Mouse (Mus musculus): Measurements from ENCODE around the gene Spata22. TPM values are rescaled to one million over a fixed set of nuclear protein-coding genes. Genes with fewer than 3 reads are reported as not detected.
A peak's percentile ranks its signal among the peaks of the same experiment; 100 is the strongest.
"Not testable (repeated sequence)": the region's sequence is repeated elsewhere in the genome, so short reads cannot be mapped to it uniquely, and the experiment has no call there.

The Spata22 gene
- polyA plus RNA-seq (2016; fragmentation: Nextera tagmentation; extraction: Ambion mirVana), result not detected in 2 replicates

DNA sequence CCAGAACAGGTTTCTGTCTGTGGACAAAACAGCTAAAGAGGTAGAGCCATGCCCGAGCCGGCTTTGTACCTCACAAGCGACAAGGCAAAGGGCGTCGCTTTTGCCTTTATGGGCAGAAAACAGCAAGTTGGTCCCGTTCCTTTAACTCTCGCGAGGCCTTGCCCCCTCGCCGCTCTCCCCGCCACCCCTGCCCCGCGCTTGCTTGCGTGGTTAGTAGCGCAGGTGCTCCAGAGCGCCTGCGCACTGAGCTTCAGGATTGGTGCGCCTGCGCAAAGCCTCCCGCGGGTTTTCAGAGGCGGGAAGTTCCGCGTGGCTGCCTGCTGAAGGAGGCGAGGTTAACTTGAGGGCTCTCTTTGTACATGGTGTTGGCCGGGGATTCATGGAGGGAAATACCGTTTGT is at the start of gene Spata22, which contains the start of the genes Aspa and Gm49340:
TSS of gene Spata22 (plus strand) at position 300 of the 400 bp plus-strand sequence.
TSS of gene Aspa (minus strand) at position 155 of the 400 bp plus-strand sequence.
TSS of gene Gm49340 (plus strand) at position 300 of the 400 bp plus-strand sequence.
- Histone ChIP-seq H3K4me1 (no peaks in the 10 kb centered on the region), H3K27ac (replicated peaks) (no peak within 1 kb of the TSS), H3K36me3 (no peaks in the 10 kb centered on the region), H3K4me3 (no peak within 1 kb of the TSS), H3K9me3 (replicated peaks) (peaks cover 9% of the 10 kb centered on the region; the same call in 1 of the 2 replicates), H3K27me3 (ENCODE audit: low read depth, poor library complexity, severe bottlenecking) (no peaks in the 10 kb centered on the region)
- no peak for DNase-seq (ENCODE audit: low spot score)
- WGBS, result 81% methylated on average over 27 of the region's 27 CpGs

DNA sequence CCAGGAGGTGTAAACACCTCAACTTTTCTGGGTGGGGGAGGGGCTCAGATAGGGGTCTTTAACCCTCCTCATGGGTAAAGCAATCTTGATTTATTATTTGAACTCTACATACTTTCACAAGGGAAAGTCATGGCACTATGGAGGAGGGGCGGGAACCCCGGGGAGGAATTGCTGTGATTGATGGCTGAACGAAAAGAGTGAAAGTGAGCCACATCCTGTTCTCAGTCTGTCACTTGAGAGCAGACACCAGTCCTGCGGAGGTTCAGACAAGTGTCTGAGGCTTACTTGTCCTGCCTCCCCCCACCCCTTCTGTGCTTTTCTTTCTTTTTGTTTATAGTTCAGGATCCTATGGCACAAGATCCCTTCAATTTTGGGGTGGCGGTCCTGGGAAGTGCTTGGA is 48.8 kb upstream of the Spata22 start:
- H3K4me1 ChIP-seq, result peaks cover 11% of the 10 kb centered on the region
- no peaks in the 10 kb centered on the region for H3K9me3 ChIP-seq (replicated peaks)
- H3K27ac ChIP-seq (replicated peaks), result no peak overlapping the region
- no peak for DNase-seq (ENCODE audit: low spot score)
- 89% methylated on average over 5 of the region's 5 CpGs for WGBS
- H3K27me3 ChIP-seq (ENCODE audit: low read depth, poor library complexity, severe bottlenecking), result no peaks in the 10 kb centered on the region
- H3K4me3 ChIP-seq, result no peak overlapping the region
- no peaks in the 10 kb centered on the region for H3K36me3 ChIP-seq

DNA sequence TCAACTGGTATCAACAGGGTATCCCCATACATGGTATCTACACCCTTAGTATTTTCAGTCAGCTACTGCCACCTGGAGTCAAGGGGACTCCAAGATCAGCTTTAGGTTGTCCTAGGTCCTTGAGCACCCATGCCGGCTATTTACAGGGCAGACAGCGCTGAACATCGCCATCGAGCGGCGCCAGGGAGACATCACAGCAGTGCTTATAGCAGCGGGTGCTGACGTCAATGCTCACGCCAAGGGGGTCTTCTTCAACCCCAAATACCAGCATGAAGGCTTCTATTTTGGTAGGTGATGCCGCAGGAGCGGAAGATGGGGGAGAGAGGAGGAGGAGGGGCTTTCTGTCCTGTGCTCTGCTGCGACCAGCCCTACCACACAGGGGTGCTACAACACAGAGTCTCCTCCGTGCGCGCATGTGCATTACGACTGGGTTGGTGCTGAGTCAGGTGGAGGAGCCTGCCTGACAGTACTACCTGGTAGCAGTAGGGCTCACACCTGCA is 48.0 kb upstream of the Spata22 start:
- WGBS, result 3% methylated on average over 16 of the region's 16 CpGs
- Histone ChIP-seq H3K27ac (replicated peaks) (peak overlapping the region; percentile 42; the same call in 1 of the 2 replicates), H3K4me1 (peaks cover 11% of the 10 kb centered on the region), H3K9me3 (replicated peaks) (no peaks in the 10 kb centered on the region), H3K4me3 (peak overlapping the region; percentile 50), H3K36me3 (no peaks in the 10 kb centered on the region), H3K27me3 (ENCODE audit: low read depth, poor library complexity, severe bottlenecking) (no peaks in the 10 kb centered on the region)
- peak; percentile 49 for DNase-seq (ENCODE audit: low spot score)

DNA sequence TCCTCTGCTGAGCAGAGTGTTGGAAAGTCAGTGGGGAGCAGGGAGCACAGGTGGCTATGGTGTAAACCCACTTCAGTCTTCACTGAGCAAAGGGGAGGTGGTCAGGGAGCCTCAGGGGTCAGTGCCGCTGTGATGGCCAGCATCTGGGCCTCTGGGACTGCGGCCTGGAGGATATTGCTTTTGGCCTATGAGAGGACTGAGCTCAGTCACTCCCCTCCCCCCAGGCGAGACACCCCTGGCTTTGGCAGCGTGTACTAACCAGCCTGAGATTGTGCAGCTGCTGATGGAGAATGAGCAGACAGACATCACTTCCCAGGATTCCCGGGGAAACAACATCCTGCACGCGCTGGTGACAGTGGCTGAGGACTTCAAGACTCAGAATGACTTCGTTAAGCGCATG is 46.2 kb upstream of the Spata22 start:
- Histone ChIP-seq H3K27ac (replicated peaks) (no peak overlapping the region), H3K9me3 (replicated peaks) (no peaks in the 10 kb centered on the region), H3K4me1 (peaks cover 11% of the 10 kb centered on the region), H3K27me3 (ENCODE audit: low read depth, poor library complexity, severe bottlenecking) (no peaks in the 10 kb centered on the region), H3K36me3 (no peaks in the 10 kb centered on the region), H3K4me3 (no peak overlapping the region)
- no peak for DNase-seq (ENCODE audit: low spot score)
- 80% methylated on average over 9 of the region's 9 CpGs for WGBS

DNA sequence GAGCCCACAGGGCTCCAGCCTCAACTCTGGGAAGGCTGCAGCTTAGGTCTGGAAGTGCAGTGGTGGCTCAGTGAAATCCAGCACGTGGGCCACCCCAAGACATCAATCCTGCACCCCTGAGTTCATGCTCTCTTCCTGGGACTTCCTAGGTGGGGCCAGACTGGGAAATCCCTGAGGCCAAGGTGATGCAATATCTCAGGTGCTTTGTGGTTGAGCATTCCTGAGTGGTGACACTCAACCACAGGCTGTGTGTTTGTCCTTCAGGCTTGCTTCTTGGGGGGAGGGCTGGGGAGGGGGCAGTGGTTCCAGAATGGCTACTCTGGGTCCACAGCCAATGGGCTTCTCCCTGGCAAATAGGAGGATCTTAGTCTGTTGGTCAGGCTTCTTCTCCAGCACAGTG is 45.6 kb upstream of the Spata22 start:
- Histone ChIP-seq H3K36me3 (no peaks in the 10 kb centered on the region), H3K27me3 (ENCODE audit: low read depth, poor library complexity, severe bottlenecking) (no peaks in the 10 kb centered on the region), H3K4me1 (peaks cover 11% of the 10 kb centered on the region), H3K4me3 (no peak overlapping the region), H3K9me3 (replicated peaks) (no peaks in the 10 kb centered on the region), H3K27ac (replicated peaks) (no peak overlapping the region)
- WGBS, result 62% methylated on average over 1 of the region's 1 CpGs
- no peak for DNase-seq (ENCODE audit: low spot score)

DNA sequence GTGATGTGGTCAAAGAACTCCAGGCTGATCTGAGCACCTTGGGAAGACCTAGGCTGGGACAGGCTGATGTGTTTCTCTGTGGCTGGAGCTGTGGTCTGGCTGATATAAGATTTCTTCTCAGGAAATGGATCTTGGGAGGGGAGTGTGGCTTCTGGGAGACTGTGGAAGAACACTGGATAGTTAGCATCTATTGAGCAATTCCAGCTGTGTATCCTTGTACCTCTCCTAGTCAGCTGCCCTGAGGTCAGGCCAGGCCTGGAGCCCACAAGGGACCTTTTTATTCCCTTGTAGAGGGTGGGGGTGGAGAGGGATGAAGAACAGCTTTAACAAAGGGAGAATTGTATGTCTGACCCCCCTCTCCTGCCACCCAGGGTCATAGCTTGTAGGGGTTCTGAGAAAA is 45.2 kb upstream of the Spata22 start:
- H3K4me1 ChIP-seq, result peaks cover 11% of the 10 kb centered on the region
- H3K27ac ChIP-seq (replicated peaks), result no peak overlapping the region
- no peaks in the 10 kb centered on the region for H3K36me3 ChIP-seq
- no peaks in the 10 kb centered on the region for H3K9me3 ChIP-seq (replicated peaks)
- DNase-seq (ENCODE audit: low spot score), result no peak
- H3K4me3 ChIP-seq, result no peak overlapping the region
- no peaks in the 10 kb centered on the region for H3K27me3 ChIP-seq (ENCODE audit: low read depth, poor library complexity, severe bottlenecking)

DNA sequence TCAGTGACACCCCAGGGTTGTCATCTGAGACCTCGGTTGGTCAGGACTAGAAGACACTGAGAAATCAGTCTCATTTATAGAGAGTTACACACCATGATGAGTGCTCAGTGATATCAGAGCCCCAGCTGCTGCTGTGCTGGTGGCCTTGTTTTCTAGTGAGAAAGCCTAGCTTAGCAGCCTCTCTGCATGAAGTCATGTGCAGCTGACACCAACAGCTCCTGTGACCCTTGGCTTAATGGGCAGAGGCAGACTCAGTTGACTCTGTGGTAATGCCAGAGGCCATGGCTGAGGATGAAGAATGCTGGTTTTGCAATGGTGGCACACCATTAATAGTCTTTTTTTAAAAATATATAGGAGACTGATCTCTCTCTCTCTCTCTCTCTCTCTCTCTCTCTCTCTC is 39.9 kb upstream of the Spata22 start:
- Histone ChIP-seq H3K27me3 (ENCODE audit: low read depth, poor library complexity, severe bottlenecking) (no peaks in the 10 kb centered on the region), H3K27ac (replicated peaks) (no peak overlapping the region), H3K9me3 (replicated peaks) (no peaks in the 10 kb centered on the region), H3K36me3 (no peaks in the 10 kb centered on the region), H3K4me1 (no peaks in the 10 kb centered on the region), H3K4me3 (no peak overlapping the region)
- 90% methylated on average over 1 of the region's 1 CpGs for WGBS
- no peak for DNase-seq (ENCODE audit: low spot score)

DNA sequence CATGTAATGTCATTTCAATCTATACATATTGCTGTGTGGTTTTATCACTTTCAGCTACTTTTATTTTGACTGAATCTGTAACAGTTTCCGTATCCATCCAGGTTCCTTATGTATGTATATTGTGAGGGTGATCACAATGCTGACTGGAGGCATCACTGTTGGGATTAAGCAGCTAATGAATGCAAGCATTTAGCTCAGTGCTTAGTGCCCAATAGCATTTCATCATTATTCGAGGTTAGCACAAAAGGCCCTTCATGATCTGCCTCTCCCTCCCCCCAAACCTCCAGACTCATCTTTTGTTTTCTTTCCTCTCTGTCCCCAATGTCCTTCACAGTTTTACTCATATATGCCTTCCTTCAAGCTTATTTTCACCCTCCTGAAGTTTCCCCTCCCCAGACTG is 26.4 kb upstream of the Spata22 start:
- no peaks in the 10 kb centered on the region for H3K27me3 ChIP-seq (ENCODE audit: low read depth, poor library complexity, severe bottlenecking)
- no peaks in the 10 kb centered on the region for H3K36me3 ChIP-seq
- DNase-seq (ENCODE audit: low spot score), result no peak
- no peak overlapping the region for H3K4me3 ChIP-seq
- no peaks in the 10 kb centered on the region for H3K9me3 ChIP-seq (replicated peaks)
- peaks cover 10% of the 10 kb centered on the region for H3K4me1 ChIP-seq
- H3K27ac ChIP-seq (replicated peaks), result peak overlapping the region; percentile 39
- WGBS, result 36% methylated on average over 2 of the region's 2 CpGs

DNA sequence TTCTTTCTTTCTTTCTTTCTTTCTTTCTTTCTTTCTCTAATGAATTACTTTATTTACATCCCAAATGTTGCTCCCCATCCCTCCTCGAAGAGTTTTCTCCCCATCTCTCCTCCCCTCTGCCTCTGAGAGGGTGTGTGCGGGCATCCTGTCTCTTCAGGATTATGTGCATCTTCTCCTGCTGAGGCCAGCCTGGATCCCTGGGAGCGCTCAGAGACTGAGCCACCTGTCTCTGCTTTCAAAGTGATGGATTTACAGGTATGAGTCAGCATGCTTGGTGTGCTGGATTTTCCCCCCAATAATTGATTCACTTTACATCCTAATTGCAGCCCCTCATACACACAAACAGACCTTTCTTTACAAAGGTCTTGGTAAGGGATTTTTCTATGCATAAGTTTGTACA is 13.6 kb upstream of the Spata22 start:
- Histone ChIP-seq H3K27ac (replicated peaks) (no peak overlapping the region), H3K9me3 (replicated peaks) (no peaks in the 10 kb centered on the region), H3K36me3 (no peaks in the 10 kb centered on the region), H3K4me3 (no peak overlapping the region), H3K27me3 (ENCODE audit: low read depth, poor library complexity, severe bottlenecking) (no peaks in the 10 kb centered on the region), H3K4me1 (no peaks in the 10 kb centered on the region)
- 35% methylated on average over 3 of the region's 3 CpGs for WGBS
- DNase-seq (ENCODE audit: low spot score), result no peak

DNA sequence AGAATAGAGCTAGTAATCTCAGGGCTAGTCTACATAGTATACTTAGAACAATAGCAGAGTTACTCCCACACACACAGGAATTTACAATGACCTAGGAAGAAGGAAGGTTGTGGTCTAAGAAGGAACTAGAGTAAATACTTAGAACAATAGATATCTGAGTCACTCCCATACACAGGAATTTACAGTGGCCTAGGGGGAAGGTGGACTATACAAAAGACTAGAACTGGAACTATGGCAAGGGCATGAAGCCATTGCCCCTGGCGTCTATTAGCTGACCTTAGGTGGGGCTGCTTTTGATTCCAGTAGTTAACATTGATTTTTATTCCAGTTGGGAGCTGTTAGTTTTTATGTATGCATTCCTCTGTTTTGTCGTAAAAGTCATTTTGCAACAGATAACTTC is 11.0 kb upstream of the Spata22 start:
- not testable (repeated sequence) for H3K9me3 ChIP-seq (replicated peaks); H3K4me1 ChIP-seq; H3K27me3 ChIP-seq (ENCODE audit: low read depth, poor library complexity, severe bottlenecking); H3K4me3 ChIP-seq; DNase-seq (ENCODE audit: low spot score); H3K36me3 ChIP-seq; H3K27ac ChIP-seq (replicated peaks)
- WGBS, result 85% methylated on average over 2 of the region's 2 CpGs

DNA sequence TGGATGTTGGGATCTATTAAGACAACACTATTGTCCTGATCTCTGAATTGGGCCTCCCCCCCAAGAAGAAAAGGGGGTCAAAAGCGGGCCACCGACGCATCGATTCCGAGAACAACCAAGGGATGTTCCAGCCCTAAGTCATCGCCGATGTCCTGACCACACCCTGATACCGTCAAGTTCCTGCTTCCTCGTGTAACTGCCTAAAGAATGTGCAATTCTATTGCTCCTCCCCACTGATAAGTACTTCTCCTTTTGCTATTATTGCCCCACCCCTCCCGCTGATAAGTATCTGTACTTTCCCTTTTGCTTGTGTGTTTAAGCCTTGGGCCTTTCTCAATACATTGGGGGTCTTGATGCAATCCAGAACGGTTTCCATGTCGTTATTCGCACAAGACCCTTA is 8.5 kb upstream of the Spata22 start:
- H3K27me3 ChIP-seq (ENCODE audit: low read depth, poor library complexity, severe bottlenecking); H3K36me3 ChIP-seq; DNase-seq (ENCODE audit: low spot score); H3K27ac ChIP-seq (replicated peaks); H3K9me3 ChIP-seq (replicated peaks); H3K4me1 ChIP-seq; H3K4me3 ChIP-seq: not testable (repeated sequence)
- WGBS, result 93% methylated on average over 13 of the region's 13 CpGs

DNA sequence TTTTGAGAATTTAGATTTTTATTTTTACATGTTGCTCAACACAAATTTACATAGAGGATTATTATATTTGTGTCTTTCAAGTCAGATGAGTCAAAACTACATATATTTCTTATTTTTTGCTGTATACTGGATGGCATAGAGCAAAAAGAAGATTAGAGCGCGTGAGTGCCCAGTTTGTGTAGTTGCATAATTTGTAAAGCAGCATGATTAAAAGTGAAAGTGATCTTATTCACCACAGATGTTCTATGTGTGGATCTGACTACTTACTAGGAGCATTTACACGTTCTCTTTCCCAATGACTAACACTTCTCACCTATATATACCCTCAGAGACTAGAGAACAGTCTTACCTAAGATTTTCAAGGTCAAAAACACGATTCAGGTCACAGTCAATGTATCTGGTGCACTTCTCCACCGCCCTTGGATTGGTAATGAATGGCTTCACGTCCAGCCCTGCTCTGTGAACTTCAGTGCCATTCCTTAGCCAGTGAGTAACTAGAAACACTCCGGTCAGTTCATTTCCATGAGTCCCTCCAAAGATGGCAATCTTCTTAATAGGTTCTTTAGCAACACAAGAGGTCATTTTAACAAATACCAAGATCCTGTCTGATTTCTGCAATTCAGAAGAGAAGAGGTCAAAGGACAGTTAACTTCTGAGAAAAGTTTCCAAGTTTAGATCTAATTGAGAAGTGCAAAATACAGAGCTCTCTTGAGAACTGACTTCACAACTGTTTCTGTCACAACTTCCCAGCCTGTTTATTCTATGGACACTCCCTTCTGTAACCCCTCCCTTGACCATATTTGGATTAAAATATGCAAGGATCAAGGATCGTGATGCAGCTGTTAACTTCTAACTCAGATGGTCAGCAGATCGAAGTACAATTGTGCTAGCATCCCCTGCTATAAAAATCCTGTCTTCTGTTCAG is 5.4 kb upstream of the Spata22 start:
- Histone ChIP-seq H3K4me1 (no peaks in the 10 kb centered on the region), H3K4me3 (no peak overlapping the region), H3K27me3 (ENCODE audit: low read depth, poor library complexity, severe bottlenecking) (no peaks in the 10 kb centered on the region), H3K9me3 (replicated peaks) (peaks cover 2% of the 10 kb centered on the region; the same call in 1 of the 2 replicates), H3K27ac (replicated peaks) (no peak overlapping the region), H3K36me3 (no peaks in the 10 kb centered on the region)
- WGBS, result 79% methylated on average over 9 of the region's 9 CpGs
- no peak for DNase-seq (ENCODE audit: low spot score)

DNA sequence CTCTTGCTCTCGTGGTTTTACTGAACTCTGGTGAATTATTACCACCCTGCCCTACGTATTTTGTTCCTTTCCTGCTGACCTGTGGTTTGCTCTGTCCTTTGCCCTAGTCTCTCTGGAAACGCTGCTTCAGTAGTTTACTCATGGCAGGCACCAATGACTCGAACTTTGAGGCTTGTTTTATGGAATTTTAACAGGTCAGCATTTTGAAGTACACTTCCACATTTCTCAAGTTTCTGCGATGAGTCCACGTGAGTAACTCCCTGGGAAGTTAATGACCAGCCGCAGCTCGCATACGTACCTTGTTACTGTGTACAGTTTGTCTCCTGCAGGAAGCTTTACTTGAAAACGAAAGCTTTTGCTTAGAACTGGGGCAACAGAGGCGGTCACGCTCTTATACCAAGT is 3.1 kb upstream of the Spata22 start:
- H3K27ac ChIP-seq (replicated peaks), result no peak overlapping the region
- 71% methylated on average over 12 of the region's 12 CpGs for WGBS
- no peak overlapping the region for H3K4me3 ChIP-seq
- H3K27me3 ChIP-seq (ENCODE audit: low read depth, poor library complexity, severe bottlenecking), result no peaks in the 10 kb centered on the region
- DNase-seq (ENCODE audit: low spot score), result no peak
- H3K4me1 ChIP-seq, result no peaks in the 10 kb centered on the region
- H3K36me3 ChIP-seq, result no peaks in the 10 kb centered on the region
- H3K9me3 ChIP-seq (replicated peaks), result peaks cover 9% of the 10 kb centered on the region; the same call in 1 of the 2 replicates
